Mouse (Mus musculus): ENCODE data around the gene Ptpn14. TPM values are rescaled to one million over a fixed set of nuclear protein-coding genes. Genes with fewer than 3 reads are reported as not detected.

The Ptpn14 gene
- polyA plus RNA-seq, 1 experiment, result 12.2 TPM

- no peak for DNase-seq (ENCODE audit: low spot score)
These were observed 42.4 kb downstream of the Ptpn14 start for GRCm38 (mm10) chr1:189770516-189770915.

GRCm38 (mm10) chr1:189772707-189773106 is 44.6 kb downstream of the Ptpn14 start:
- no peak for DNase-seq (ENCODE audit: low spot score)

- DNase-seq (ENCODE audit: low spot score), result no peak
These were observed 46.7 kb downstream of the Ptpn14 start for GRCm38 (mm10) chr1:189774778-189775177.

GRCm38 (mm10) chr1:189777207-189777606 is 49.1 kb downstream of the Ptpn14 start:
- no peak for DNase-seq (ENCODE audit: low spot score)

GRCm38 (mm10) chr1:189778343-189778742 is 50.3 kb downstream of the Ptpn14 start:
- DNase-seq (ENCODE audit: low spot score), result no peak

- DNase-seq (ENCODE audit: low spot score), result no peak
These were observed 51.2 kb downstream of the Ptpn14 start for GRCm38 (mm10) chr1:189779226-189779625.

- no peak for DNase-seq (ENCODE audit: low spot score)
These were observed 53.8 kb downstream of the Ptpn14 start for GRCm38 (mm10) chr1:189781721-189782345.

GRCm38 (mm10) chr1:189782709-189783108 is 54.6 kb downstream of the Ptpn14 start:
- no peak for DNase-seq (ENCODE audit: low spot score)

- DNase-seq (ENCODE audit: low spot score), result no peak
These were observed 56.4 kb downstream of the Ptpn14 start for GRCm38 (mm10) chr1:189784503-189784902.

GRCm38 (mm10) chr1:189786707-189787485 is 58.8 kb downstream of the Ptpn14 start:
- DNase-seq (ENCODE audit: low spot score), result no peak

GRCm38 (mm10) chr1:189789545-189789944 is 61.5 kb downstream of the Ptpn14 start:
- no peak for DNase-seq (ENCODE audit: low spot score)

GRCm38 (mm10) chr1:189790666-189791065 is 62.6 kb downstream of the Ptpn14 start:
- no peak for DNase-seq (ENCODE audit: low spot score)

- no peak for DNase-seq (ENCODE audit: low spot score)
These were observed 63.6 kb downstream of the Ptpn14 start for GRCm38 (mm10) chr1:189791534-189792217.

- DNase-seq (ENCODE audit: low spot score), result no peak
These were observed 64.6 kb downstream of the Ptpn14 start for GRCm38 (mm10) chr1:189792560-189793195.

GRCm38 (mm10) chr1:189798949-189799348 is 70.9 kb downstream of the Ptpn14 start:
- no peak for DNase-seq (ENCODE audit: low spot score)

- no peak for DNase-seq (ENCODE audit: low spot score)
These were observed 72.3 kb downstream of the Ptpn14 start for GRCm38 (mm10) chr1:189800211-189800961.

- DNase-seq (ENCODE audit: low spot score), result no peak
These were observed 73.2 kb downstream of the Ptpn14 start for GRCm38 (mm10) chr1:189801303-189801702.

GRCm38 (mm10) chr1:189802575-189802974 is 74.5 kb downstream of the Ptpn14 start:
- no peak for DNase-seq (ENCODE audit: low spot score)

- DNase-seq (ENCODE audit: low spot score), result no peak
These were observed 75.7 kb downstream of the Ptpn14 start for GRCm38 (mm10) chr1:189803742-189804141.

- no peak for DNase-seq (ENCODE audit: low spot score)
These were observed 78.6 kb downstream of the Ptpn14 start for GRCm38 (mm10) chr1:189806533-189807297.

GRCm38 (mm10) chr1:189808015-189808414 is 79.9 kb downstream of the Ptpn14 start:
- DNase-seq (ENCODE audit: low spot score), result no peak

All from urinary bladder, adult 2 months (tissue).